Mouse (Mus musculus): Measurements from ENCODE around the gene Galnt7.
"Not testable (repeated sequence)": the region's sequence is repeated elsewhere in the genome, so short reads cannot be mapped to it uniquely, and the experiment has no call there.

Galnt7 gene

GRCm38 (mm10) chr8:57540110-57540838, 112.6 kb downstream of the Galnt7 start:
- DNase-seq (ENCODE audit: low spot score in 2 of 2) = peak; percentile 62 to 68

GRCm38 (mm10) chr8:57538601-57539000, 114.2 kb downstream of the Galnt7 start:
- DNase-seq (ENCODE audit: low spot score in 2 of 2) = no peak

- DNase-seq (ENCODE audit: low spot score in 2 of 2) = no peak
Measured at GRCm38 (mm10) chr8:57536167-57536566, 116.7 kb downstream of the Galnt7 start.

- DNase-seq (ENCODE audit: low spot score in 2 of 2) = no peak
Measured at GRCm38 (mm10) chr8:57534495-57534894, 118.3 kb downstream of the Galnt7 start.

- no peak for DNase-seq (ENCODE audit: low spot score in 2 of 2)
Measured at GRCm38 (mm10) chr8:57533106-57533505, 119.7 kb downstream of the Galnt7 start.

GRCm38 (mm10) chr8:57532223-57532622, 120.6 kb downstream of the Galnt7 start:
- DNase-seq (ENCODE audit: low spot score in 2 of 2) = no peak

GRCm38 (mm10) chr8:57530666-57531349, 122.0 kb downstream of the Galnt7 start:
- DNase-seq (ENCODE audit: low spot score in 2 of 2) = peak; percentile 62 to 76

- DNase-seq (ENCODE audit: low spot score in 2 of 2) = no peak
Measured at GRCm38 (mm10) chr8:57530238-57530637, 122.6 kb downstream of the Galnt7 start.

GRCm38 (mm10) chr8:57528036-57528435, 124.8 kb downstream of the Galnt7 start:
- no peak for DNase-seq (ENCODE audit: low spot score in 2 of 2)

- DNase-seq (ENCODE audit: low spot score in 2 of 2) = no peak
Measured at GRCm38 (mm10) chr8:57520186-57520786, 132.5 kb downstream of the Galnt7 start.

GRCm38 (mm10) chr8:57517723-57518122, 135.1 kb downstream of the Galnt7 start:
- DNase-seq (ENCODE audit: low spot score in 2 of 2) = no peak

- DNase-seq (ENCODE audit: low spot score in 2 of 2) = not testable (repeated sequence)
Measured at GRCm38 (mm10) chr8:57516685-57517084, 136.1 kb downstream of the Galnt7 start.

- DNase-seq (ENCODE audit: low spot score in 2 of 2) = not testable (repeated sequence)
Measured at GRCm38 (mm10) chr8:57513178-57513661, 139.6 kb downstream of the Galnt7 start.

- DNase-seq (ENCODE audit: low spot score in 2 of 2) = no peak
Measured at GRCm38 (mm10) chr8:57512141-57513056, 140.4 kb downstream of the Galnt7 start.

GRCm38 (mm10) chr8:57511316-57512118, 141.3 kb downstream of the Galnt7 start, which contains the start of gene Hmgb2:
Hmgb2 (plus strand) TSS chr8:57511907.
- peak; percentile 98 to 99 for DNase-seq (ENCODE audit: low spot score in 2 of 2)

GRCm38 (mm10) chr8:57510791-57511315, 142.0 kb downstream of the Galnt7 start:
- no peak for DNase-seq (ENCODE audit: low spot score in 2 of 2)

- DNase-seq (ENCODE audit: low spot score in 2 of 2) = no peak
Measured at GRCm38 (mm10) chr8:57508657-57509056, 144.2 kb downstream of the Galnt7 start.

- no peak for DNase-seq (ENCODE audit: low spot score in 2 of 2)
Measured at GRCm38 (mm10) chr8:57507556-57508063, 145.2 kb downstream of the Galnt7 start.

- DNase-seq (ENCODE audit: low spot score in 2 of 2) = not testable (repeated sequence)
Measured at GRCm38 (mm10) chr8:57505500-57505899, 147.3 kb downstream of the Galnt7 start.

- peak; percentile 43 to 63 for DNase-seq (ENCODE audit: low spot score in 2 of 2)
Measured at GRCm38 (mm10) chr8:57503641-57504040, 149.2 kb downstream of the Galnt7 start.

Measured in frontal cortex, postnatal 25 days (tissue).